Mouse (Mus musculus): ENCODE measurements around the gene Hapln3.

The Hapln3 gene

GRCm38 (mm10) chr7:79130843-79131444 is at the start of gene Hapln3:
Hapln3 (minus strand) TSS chr7:79131018.
- peak; percentile 48 for DNase-seq (ENCODE audit: low spot score)

- no peak for DNase-seq (ENCODE audit: low spot score)
Measured at GRCm38 (mm10) chr7:79173800-79174199, 43.0 kb upstream of the Hapln3 start.

- peak; percentile 54 for DNase-seq (ENCODE audit: low spot score)
Measured at GRCm38 (mm10) chr7:79171782-79172181, 41.0 kb upstream of the Hapln3 start.

- no peak for DNase-seq (ENCODE audit: low spot score)
Measured at GRCm38 (mm10) chr7:79167006-79167562, 36.3 kb upstream of the Hapln3 start.

- no peak for DNase-seq (ENCODE audit: low spot score)
Measured at GRCm38 (mm10) chr7:79159406-79159805, 28.6 kb upstream of the Hapln3 start.

- DNase-seq (ENCODE audit: low spot score), result peak; percentile 61
Measured at GRCm38 (mm10) chr7:79149522-79149921, 18.7 kb upstream of the Hapln3 start.

- DNase-seq (ENCODE audit: low spot score), result peak; percentile 94
Measured at GRCm38 (mm10) chr7:79148711-79149266, 18.0 kb upstream of the Hapln3 start, which contains the start of gene Mfge8. Mfge8 (minus strand) TSS chr7:79149060.

- peak; percentile 64 for DNase-seq (ENCODE audit: low spot score)
Measured at GRCm38 (mm10) chr7:79147931-79148653, 17.3 kb upstream of the Hapln3 start.

GRCm38 (mm10) chr7:79147011-79147837 is 16.4 kb upstream of the Hapln3 start:
- DNase-seq (ENCODE audit: low spot score), result no peak

GRCm38 (mm10) chr7:79140897-79141296 is 10.1 kb upstream of the Hapln3 start:
- peak; percentile 74 for DNase-seq (ENCODE audit: low spot score)

- peak; percentile 37 for DNase-seq (ENCODE audit: low spot score)
Measured at GRCm38 (mm10) chr7:79139891-79140591, 9.2 kb upstream of the Hapln3 start.

GRCm38 (mm10) chr7:79139328-79139824 is 8.6 kb upstream of the Hapln3 start:
- no peak for DNase-seq (ENCODE audit: low spot score)

GRCm38 (mm10) chr7:79133391-79133790 is 2.6 kb upstream of the Hapln3 start:
- DNase-seq (ENCODE audit: low spot score), result peak; percentile 83

GRCm38 (mm10) chr7:79130385-79130784 is 433 bp downstream of the Hapln3 start:
- DNase-seq (ENCODE audit: low spot score), result no peak

GRCm38 (mm10) chr7:79129883-79130282 is 935 bp downstream of the Hapln3 start:
- no peak for DNase-seq (ENCODE audit: low spot score)

- DNase-seq (ENCODE audit: low spot score), result no peak
Measured at GRCm38 (mm10) chr7:79123465-79123864, 7.4 kb downstream of the Hapln3 start.

GRCm38 (mm10) chr7:79113848-79114247 is 17.0 kb downstream of the Hapln3 start:
- DNase-seq (ENCODE audit: low spot score), result no peak

- no peak for DNase-seq (ENCODE audit: low spot score)
Measured at GRCm38 (mm10) chr7:79096492-79096891, 34.3 kb downstream of the Hapln3 start.

- DNase-seq (ENCODE audit: low spot score), result no peak
Measured at GRCm38 (mm10) chr7:79089111-79089510, 41.7 kb downstream of the Hapln3 start.

- peak; percentile 11 for DNase-seq (ENCODE audit: low spot score)
Measured at GRCm38 (mm10) chr7:79080572-79081399, 50.0 kb downstream of the Hapln3 start.

Data from yolk sac, embryonic 10.5 days (tissue).